Mouse (Mus musculus) T-helper 1 cell (primary cell): ENCODE results near the gene Asap2.

Source experiments
- in situ Hi-C: fragments of 300-600 bp; cut with MboI, MseI; formaldehyde crosslinking; loops from one replicate; pipeline ENCODE4 v1.15.1; 2025; ENCODE audit warnings: high pct_unique_total_duplicates

Gene Asap2

GRCm38 (mm10) chr12:20990132-20990531 is at the start of gene Asap2:
Asap2 (plus strand) TSS chr12:20990459.
- in situ Hi-C loops = loop anchor here (10.0 kb wide), 1 partner anchor 1605 kb away; no protein-coding TSS in a partner anchor

- in situ Hi-C loops = loop anchor here (5.0 to 10.0 kb wide), 4 partner anchors 87 to 1933 kb away; no protein-coding TSS in a partner anchor
These were observed 42.9 kb upstream of the Asap2 start for GRCm38 (mm10) chr12:20947051-20947997.

- in situ Hi-C loops = loop anchor here (10.0 kb wide), 1 partner anchor 1606 kb away; no protein-coding TSS in a partner anchor
These were observed 320 bp downstream of the Asap2 start for GRCm38 (mm10) chr12:20990579-20990978.

GRCm38 (mm10) chr12:21030875-21031274 is 40.6 kb downstream of the Asap2 start:
- in situ Hi-C loops = loop anchor here (10.0 to 25.0 kb wide), 2 partner anchors 86 to 581 kb away; no protein-coding TSS in a partner anchor

GRCm38 (mm10) chr12:21046716-21047115 is 56.5 kb downstream of the Asap2 start:
- in situ Hi-C loops = loop anchor here (25.0 kb wide), 1 partner anchor 566 kb away; no protein-coding TSS in a partner anchor

- in situ Hi-C loops = loop anchor here (10.0 kb wide), 1 partner anchor 199 kb away; no protein-coding TSS in a partner anchor
These were observed 85.5 kb downstream of the Asap2 start for GRCm38 (mm10) chr12:21075731-21076130.

- in situ Hi-C loops = loop anchor here (5.0 to 10.0 kb wide), 2 partner anchors 175 to 1053 kb away; no protein-coding TSS in a partner anchor
These were observed 99.9 kb downstream of the Asap2 start for GRCm38 (mm10) chr12:21090168-21090567.

- in situ Hi-C loops = loop anchor here (5.0 to 10.0 kb wide), 2 partner anchors 172 to 1055 kb away; no protein-coding TSS in a partner anchor
These were observed 102.2 kb downstream of the Asap2 start for GRCm38 (mm10) chr12:21092446-21092845.

GRCm38 (mm10) chr12:21097806-21098325 is 107.6 kb downstream of the Asap2 start:
- in situ Hi-C loops = loop anchor here (10.0 kb wide), 1 partner anchor 167 kb away; no protein-coding TSS in a partner anchor

GRCm38 (mm10) chr12:21111116-21111475 is 120.8 kb downstream of the Asap2 start:
- in situ Hi-C loops = loop anchor here (10.0 kb wide), 1 partner anchor 174 kb away; the partner anchor contains the start of genes Cpsf3 and Itgb1bp1

GRCm38 (mm10) chr12:21111476-21112452 is 121.5 kb downstream of the Asap2 start:
- in situ Hi-C loops = loop anchor here (10.0 kb wide), 1 partner anchor 173 kb away; the partner anchor contains the start of genes Cpsf3 and Itgb1bp1

- in situ Hi-C loops = loop anchor here (10.0 kb wide), 1 partner anchor 172 kb away; the partner anchor contains the start of genes Cpsf3 and Itgb1bp1
These were observed 122.2 kb downstream of the Asap2 start for GRCm38 (mm10) chr12:21112453-21112857.

- in situ Hi-C loops = loop anchor here (10.0 kb wide), 1 partner anchor 165 kb away; the partner anchor contains the start of genes Cpsf3 and Itgb1bp1
These were observed 129.2 kb downstream of the Asap2 start for GRCm38 (mm10) chr12:21119446-21119845.

GRCm38 (mm10) chr12:21122818-21123217 is 132.6 kb downstream of the Asap2 start:
- in situ Hi-C loops = no loop called here

- in situ Hi-C loops = no loop called here
These were observed 133.4 kb downstream of the Asap2 start for GRCm38 (mm10) chr12:21123647-21124046.

- in situ Hi-C loops = no loop called here
These were observed 135.6 kb downstream of the Asap2 start for GRCm38 (mm10) chr12:21125675-21126470.

- in situ Hi-C loops = no loop called here
These were observed 136.3 kb downstream of the Asap2 start for GRCm38 (mm10) chr12:21126516-21126915.

GRCm38 (mm10) chr12:21128930-21129869 is 138.9 kb downstream of the Asap2 start:
- in situ Hi-C loops = no loop called here
